Mouse (Mus musculus) megakaryocyte, embryonic 14.5 days (primary cell): Measurements from ENCODE around the gene Pip5k1b.

Source experiments
- FLI1 ChIP-seq: IDR thresholded peaks from 2 replicates; pipeline ENCODE4 v1.6.1; 2012; ENCODE audit warnings: low read length, inconsistent platforms, mixed read lengths
- GATA1 ChIP-seq: IDR thresholded peaks from 3 replicates; pipeline ENCODE4 v1.6.1; 2012; ENCODE audit warnings: mixed read lengths, low read length, inconsistent platforms, borderline replicate concordance

GRCm38 (mm10) chr19:24426759-24427181 lies 128.9 kb downstream of the Pip5k1b start:
- TF ChIP-seq FLI1 (no peak), GATA1 (no peak)
